In genomic region chr4:41116817-41117216, GRCm38 (mm10) we compare ENCODE assay signal across 32 mouse cellular contexts. TPM values are rescaled to one million over a fixed set of nuclear protein-coding genes. Genes with fewer than 3 reads are reported as not detected.
"Had no signal": no experiment of that assay in that cellular context is flagged by ENCODE, and none has a peak within 500 bp of the region (broad histone marks: within the 10 kb centered on the region; RNA-seq: fewer than 3 reads in every experiment).

No protein-coding gene starts in this region.

- H3K27me3 ChIP-seq: heart, embryonic 13.5 days; heart, embryonic 15.5 days; hindbrain, embryonic 12.5 days; intestine, embryonic 15.5 days; limb, embryonic 13.5 days; limb, embryonic 15.5 days; liver, embryonic 12.5 days had no signal

- H3K9ac ChIP-seq: heart, embryonic 13.5 days; heart, embryonic 15.5 days; hindbrain, embryonic 12.5 days; hindbrain, embryonic 14.5 days; intestine, embryonic 15.5 days; limb, embryonic 13.5 days; limb, embryonic 15.5 days; liver, embryonic 12.5 days had no signal

- H3K4me1 ChIP-seq: heart, embryonic 13.5 days; heart, embryonic 15.5 days; hindbrain, embryonic 10.5 days; hindbrain, embryonic 12.5 days; intestine, embryonic 15.5 days; limb, embryonic 13.5 days; limb, embryonic 15.5 days; liver, embryonic 12.5 days had no signal

- H3K9me3 ChIP-seq: heart, embryonic 13.5 days; heart, embryonic 15.5 days; hindbrain, embryonic 10.5 days; hindbrain, embryonic 12.5 days; intestine, embryonic 15.5 days; limb, embryonic 13.5 days; limb, embryonic 15.5 days; liver, embryonic 12.5 days had no signal

- H3K4me3 ChIP-seq: heart, adult 2 months; heart, embryonic 13.5 days; heart, embryonic 15.5 days; hindbrain, embryonic 10.5 days; hindbrain, embryonic 12.5 days; intestine, embryonic 15.5 days; layer of hippocampus, adult 2 months; left cerebral cortex, adult 2 months; limb, embryonic 13.5 days; limb, embryonic 15.5 days; liver, embryonic 12.5 days had no signal

- H3K4me2 ChIP-seq: heart, embryonic 11.5 days; heart, embryonic 13.5 days; heart, embryonic 15.5 days; hindbrain, embryonic 12.5 days; hindbrain, embryonic 14.5 days; intestine, embryonic 15.5 days; limb, embryonic 13.5 days; limb, embryonic 15.5 days; liver, embryonic 12.5 days had no signal

- ATAC-seq: hindbrain, embryonic 16.5 days; inflammation-experienced regulatory T-cells, adult 6 months; intestine, embryonic 15.5 days; intestine, postnatal 0 days; liver, embryonic 12.5 days had no signal

- H3K27ac ChIP-seq: heart, adult 2 months; heart, embryonic 13.5 days; heart, embryonic 15.5 days; hindbrain, embryonic 10.5 days; hindbrain, embryonic 12.5 days; hindbrain, embryonic 14.5 days; intestine, embryonic 15.5 days; layer of hippocampus, adult 2 months; left cerebral cortex, adult 2 months; limb, embryonic 13.5 days; limb, embryonic 15.5 days; liver, embryonic 12.5 days had no signal

- DNase-seq: gastrocnemius, postnatal 14 days; gastrocnemius, postnatal 36 days; heart, adult 11 months; heart, adult 2 months; heart, postnatal 14 days; heart, postnatal 4 days; kidney, adult 18-20 months; kidney, adult 8-10 months; kidney, postnatal 10 days; kidney, postnatal 25 days; kidney, postnatal 4 days had no signal

RNA-seq across cellular contexts. Expression of gene Aqp3, which starts 18.8 kb away (rescaled TPM):
- total RNA-seq: gastrocnemius, adult 18-20 months; gastrocnemius, adult 8-10 months; gastrocnemius, postnatal 14 days; gastrocnemius, postnatal 36 days; heart, adult 2 months; layer of hippocampus, adult 2 months; layer of hippocampus, postnatal 25 days; left cerebral cortex, adult 2 months; left cerebral cortex, postnatal 14 days; left cerebral cortex, postnatal 36 days; liver, adult 2 months had no signal
- polyA plus RNA-seq: liver, adult 2 months had no signal
